ENCODE assay signal across 8 mouse cellular contexts in the genomic region with DNA sequence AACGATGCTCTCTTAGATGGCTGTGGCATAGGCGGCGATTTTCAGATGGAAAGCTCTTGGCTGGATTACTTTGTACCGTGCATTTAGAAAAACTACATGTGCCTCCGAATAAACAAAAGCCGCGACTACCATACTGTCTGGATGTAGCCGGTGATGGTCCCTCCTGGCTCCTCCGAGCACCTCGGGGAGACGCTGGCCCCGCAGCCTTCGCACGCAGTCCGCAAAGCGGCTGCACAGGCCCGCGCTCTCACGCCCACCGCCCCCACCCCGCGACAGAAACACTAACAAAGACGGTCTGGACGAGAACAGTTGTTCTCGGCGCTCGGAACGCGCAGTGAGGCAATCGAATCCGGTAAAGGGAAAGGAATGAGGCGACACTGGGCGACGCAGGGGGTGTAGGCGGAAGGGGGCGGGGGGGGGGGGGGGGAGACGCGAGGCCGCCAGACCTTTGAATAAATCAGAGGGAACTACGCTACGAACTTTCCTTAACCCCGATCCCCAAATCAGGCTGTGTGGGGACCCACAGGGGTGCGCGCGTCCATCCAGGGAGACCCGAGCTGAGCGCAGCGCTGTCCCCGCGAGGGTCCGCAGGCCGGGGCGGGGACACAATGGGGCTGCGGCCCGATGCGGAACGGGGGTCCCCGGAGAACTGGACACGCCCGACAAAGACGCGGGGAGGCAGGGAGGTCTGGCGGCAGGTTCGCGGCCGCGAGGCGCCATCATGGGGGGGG. TPM values are rescaled to one million over a fixed set of nuclear protein-coding genes. Genes with fewer than 3 reads are reported as not detected.
DNase-seq lines count a peak whose midpoint lies in the region; ATAC-seq and TF ChIP-seq lines count a peak whose summit lies in the region.

No protein-coding gene starts in this region.

- whole genome bisulfite sequencing in intestine, embryonic 14.5 days, result under 1% methylated on average over 54 of the region's 68 CpGs
- WGBS in liver, embryonic 15.5 days (ENCODE audit: insufficient replicate concordance), result under 1% methylated on average over 60 of the region's 68 CpGs
- WGBS in neural tube, embryonic 11.5 days, result under 1% methylated on average over 51 of the region's 68 CpGs

- TF ChIP-seq POLR2A in brain, embryonic 14.5 days (IDR thresholded peaks at IDR 0.05; ENCODE audit: borderline replicate concordance, extremely low read depth, insufficient read depth, insufficient read length, poor library complexity, severe bottlenecking), result no peak; the same call in 1 of the 2 replicates

- H3K9ac ChIP-seq in intestine, embryonic 14.5 days (ENCODE audit: low read length), result peak overlapping the region; percentile 96
- peak overlapping the region; percentile 61 for H3K9ac ChIP-seq in liver, embryonic 15.5 days
- H3K9ac ChIP-seq in neural tube, embryonic 11.5 days (ENCODE audit: low read length), result peak overlapping the region; percentile 97

- peaks cover 21% of the 10 kb centered on the region for H3K4me1 ChIP-seq in intestine, embryonic 14.5 days (replicated peaks; ENCODE audit: control insufficient read depth, insufficient read depth, low read length)
- H3K4me1 ChIP-seq in liver, embryonic 15.5 days (replicated peaks), result peaks cover 12% of the 10 kb centered on the region; the same call in 1 of the 2 replicates
- H3K4me1 ChIP-seq in neural tube, embryonic 11.5 days (ENCODE audit: control insufficient read depth, insufficient read depth, low read length), result peaks cover 16% of the 10 kb centered on the region

- no peaks in the 10 kb centered on the region for H3K27me3 ChIP-seq in intestine, embryonic 14.5 days (replicated peaks; ENCODE audit: control insufficient read depth, insufficient read depth, low read length)
- H3K27me3 ChIP-seq in liver, embryonic 15.5 days, result peaks cover 44% of the 10 kb centered on the region
- no peaks in the 10 kb centered on the region for H3K27me3 ChIP-seq in neural tube, embryonic 11.5 days (ENCODE audit: control insufficient read depth, insufficient read depth, low read length)

- 0 out of 2 replicates have a peak, but pooled peaks cover 2% of the 10 kb centered on the region for H3K36me3 ChIP-seq in intestine, embryonic 14.5 days (ENCODE audit: control insufficient read depth, insufficient read depth, low read length)
- H3K36me3 ChIP-seq in liver, embryonic 15.5 days (replicated peaks), result no peaks in the 10 kb centered on the region
- no peaks in the 10 kb centered on the region for H3K36me3 ChIP-seq in neural tube, embryonic 11.5 days (ENCODE audit: control insufficient read depth, insufficient read depth, low read length)

- peak overlapping the region; percentile 86 for H3K4me3 ChIP-seq in intestine, embryonic 14.5 days (ENCODE audit: low read depth, low read length)
- H3K4me3 ChIP-seq in liver, embryonic 15.5 days (replicated peaks), result peak overlapping the region; percentile 62
- H3K4me3 ChIP-seq in neural tube, embryonic 11.5 days (ENCODE audit: low read depth, low read length), result peak overlapping the region; percentile 89

- peak overlapping the region; percentile 65 for H3K4me2 ChIP-seq in intestine, embryonic 14.5 days (ENCODE audit: low read length)
- peak overlapping the region; percentile 61 for H3K4me2 ChIP-seq in liver, embryonic 15.5 days
- peak overlapping the region; percentile 79 for H3K4me2 ChIP-seq in neural tube, embryonic 11.5 days (ENCODE audit: low read depth)

- no peak for TF ChIP-seq CTCF in brain, embryonic 14.5 days (IDR thresholded peaks at IDR 0.05; ENCODE audit: borderline replicate concordance, extremely low read depth, insufficient read depth, insufficient read length)

- peak; percentile 53 for ATAC-seq in intestine, embryonic 14.5 days (replicated peaks; ENCODE audit: low FRiP score, low TSS enrichment, low read depth)
- ATAC-seq in liver, embryonic 15.5 days (ENCODE audit: insufficient read depth), result peak; percentile 27
- peak; percentile 70 for ATAC-seq in neural tube, embryonic 11.5 days (ENCODE audit: insufficient read depth, low FRiP score, low TSS enrichment)

- DNase-seq in layer of hippocampus, adult 18-20 months (ENCODE audit: low spot score in 2 of 2), result peak; percentile 19 to 52
- DNase-seq in layer of hippocampus, adult 9-11 months, result no peak
- DNase-seq in brain, embryonic 14.5 days (ENCODE audit: low read depth), result peak; percentile 81
- peak; percentile 39 for DNase-seq in gastrocnemius, postnatal 25 days
- DNase-seq in intestine, embryonic 14.5 days (ENCODE audit: low spot score), result peak; percentile 85
- DNase-seq in neural tube, embryonic 11.5 days (ENCODE audit: low spot score), result peak; percentile 73
- peak; percentile 49 for DNase-seq in thymus, postnatal 25 days

- H3K9me3 ChIP-seq in intestine, embryonic 14.5 days (ENCODE audit: control insufficient read depth, low read length), result no peaks in the 10 kb centered on the region
- no peaks in the 10 kb centered on the region for H3K9me3 ChIP-seq in liver, embryonic 15.5 days (replicated peaks)
- no peaks in the 10 kb centered on the region for H3K9me3 ChIP-seq in neural tube, embryonic 11.5 days (ENCODE audit: control insufficient read depth, low read length)

- H3K27ac ChIP-seq in intestine, embryonic 14.5 days (ENCODE audit: low read depth), result peak overlapping the region; percentile 99
- peak overlapping the region; percentile 74 for H3K27ac ChIP-seq in liver, embryonic 15.5 days (replicated peaks)
- peak overlapping the region; percentile 96 for H3K27ac ChIP-seq in neural tube, embryonic 11.5 days (ENCODE audit: low read depth, low read length)

RNA-seq across cellular contexts. Expression of gene Smad1, which starts 0.9 kb away (rescaled TPM):
- 10 to 100 TPM; 25.0 to 28.3 TPM for total RNA-seq in layer of hippocampus, adult 18-20 months (2021)
- 58.1 and 69.3 TPM in 2 replicates for polyA plus RNA-seq in brain, embryonic 14.5 days (2012; rRNA removed)
- 10 to 100 TPM in 1 of 2 experiments, 1 to 10 TPM in 1; 9.4 to 11.3 TPM for total RNA-seq in gastrocnemius, postnatal 25 days (2021)
- polyA plus RNA-seq in intestine, embryonic 14.5 days (2014; fragmentation: Nextera tagmentation; extraction: Ambion mirVana), result 52.3 and 59.1 TPM in 2 replicates
- polyA plus RNA-seq in liver, embryonic 15.5 days (2015; fragmentation: Nextera tagmentation; extraction: Ambion mirVana), result 6.1 and 6.4 TPM in 2 replicates
- polyA plus RNA-seq in neural tube, embryonic 11.5 days (2014; fragmentation: Nextera tagmentation; extraction: Ambion mirVana), result 71.9 and 72.5 TPM in 2 replicates
